Mouse (Mus musculus) right cerebral cortex, postnatal 36 days (tissue): ENCODE measurements around the gene Arhgap11a.

Source experiments
- DNase-seq, 2 experiments: peaks; one replicate each; pipeline ENCODE4 v3.0.0; 2022; ENCODE audit warnings: low spot score in 2 of 2, mixed read lengths in 1 of 2

The Arhgap11a gene

GRCm38 (mm10) chr2:113848245-113849121 lies at the start of gene Arhgap11a:
Gene Arhgap11a (minus strand): TSS chr2:113848661.
- DNase-seq: peak; percentile 80 to 82

GRCm38 (mm10) chr2:113893385-113894122 lies 45.1 kb upstream of the Arhgap11a start:
- DNase-seq: no peak

- no peak for DNase-seq
Observed at GRCm38 (mm10) chr2:113887166-113887565, 38.7 kb upstream of the Arhgap11a start.

GRCm38 (mm10) chr2:113886061-113886460 lies 37.6 kb upstream of the Arhgap11a start:
- DNase-seq: no peak

- DNase-seq: no peak
Observed at GRCm38 (mm10) chr2:113870115-113870514, 21.7 kb upstream of the Arhgap11a start.

GRCm38 (mm10) chr2:113868404-113868803 lies 19.9 kb upstream of the Arhgap11a start:
- no peak for DNase-seq

GRCm38 (mm10) chr2:113866155-113866554 lies 17.7 kb upstream of the Arhgap11a start:
- no peak for DNase-seq

GRCm38 (mm10) chr2:113849141-113849540 lies 680 bp upstream of the Arhgap11a start:
- no peak for DNase-seq

- no peak for DNase-seq
Observed at GRCm38 (mm10) chr2:113847678-113848244, 700 bp downstream of the Arhgap11a start.

GRCm38 (mm10) chr2:113845081-113845480 lies 3.4 kb downstream of the Arhgap11a start:
- DNase-seq: no peak

- DNase-seq: no peak
Observed at GRCm38 (mm10) chr2:113841656-113842437, 6.6 kb downstream of the Arhgap11a start.

- no peak for DNase-seq
Observed at GRCm38 (mm10) chr2:113839488-113839887, 9.0 kb downstream of the Arhgap11a start.

- no peak for DNase-seq
Observed at GRCm38 (mm10) chr2:113835219-113835618, 13.2 kb downstream of the Arhgap11a start.

- peak; percentile 82 to 88 for DNase-seq
Observed at GRCm38 (mm10) chr2:113828943-113829882, 19.2 kb downstream of the Arhgap11a start, which contains the start of gene Scg5. Gene Scg5 (minus strand): TSS chr2:113829121.

GRCm38 (mm10) chr2:113828086-113828942 lies 20.1 kb downstream of the Arhgap11a start:
- DNase-seq: no peak

GRCm38 (mm10) chr2:113823909-113824308 lies 24.6 kb downstream of the Arhgap11a start:
- no peak for DNase-seq

GRCm38 (mm10) chr2:113822367-113822766 lies 26.1 kb downstream of the Arhgap11a start:
- no peak for DNase-seq

GRCm38 (mm10) chr2:113821176-113821734 lies 27.2 kb downstream of the Arhgap11a start:
- no peak for DNase-seq

- DNase-seq: no peak
Observed at GRCm38 (mm10) chr2:113820117-113820516, 28.3 kb downstream of the Arhgap11a start.
